Mouse (Mus musculus): ENCODE measurements around the gene Baiap2. TPM values are rescaled to one million over a fixed set of nuclear protein-coding genes. Genes with fewer than 3 reads are reported as not detected.
A peak's percentile ranks its signal among the peaks of the same experiment; 100 is the strongest.

The Baiap2 gene
- polyA plus RNA-seq, 1 experiment from 2014 or later: 11.5 TPM

- H3K36me3 ChIP-seq (ENCODE audit: control insufficient read depth, insufficient read depth, low read length): no peaks in the 10 kb centered on the region
- no peaks in the 10 kb centered on the region for H3K9me3 ChIP-seq (ENCODE audit: control insufficient read depth, low read length)
- H3K4me3 ChIP-seq (ENCODE audit: low read depth, low read length): no peak overlapping the region
- no peak overlapping the region for H3K4me2 ChIP-seq (replicated peaks; ENCODE audit: low read depth, low read length)
- H3K27me3 ChIP-seq (ENCODE audit: control insufficient read depth, insufficient read depth, low read length): peaks cover 7% of the 10 kb centered on the region
- H3K27ac ChIP-seq (ENCODE audit: low read depth, low read length): no peak overlapping the region
- H3K4me1 ChIP-seq (replicated peaks; ENCODE audit: control insufficient read depth, insufficient read depth, low read length): peaks cover 6% of the 10 kb centered on the region; the same call in 1 of the 2 replicates
- H3K9ac ChIP-seq (ENCODE audit: low read depth, low read length): no peak overlapping the region
- DNase-seq (ENCODE audit: low spot score) (no peak), ATAC-seq (ENCODE audit: low FRiP score) (no peak)
- 79% methylated on average over 2 of the region's 2 CpGs for WGBS
Observed at GRCm38 (mm10) chr11:119936456-119936855, 6.1 kb upstream of the Baiap2 start.

GRCm38 (mm10) chr11:119937216-119937615 lies 5.3 kb upstream of the Baiap2 start:
- Histone ChIP-seq H3K9me3 (ENCODE audit: control insufficient read depth, low read length) (no peaks in the 10 kb centered on the region), H3K4me2 (replicated peaks; ENCODE audit: low read depth, low read length) (no peak overlapping the region; the same call in 1 of the 2 replicates), H3K27ac (ENCODE audit: low read depth, low read length) (no peak overlapping the region), H3K4me3 (ENCODE audit: low read depth, low read length) (no peak overlapping the region), H3K9ac (ENCODE audit: low read depth, low read length) (no peak overlapping the region), H3K27me3 (ENCODE audit: control insufficient read depth, insufficient read depth, low read length) (peaks cover 7% of the 10 kb centered on the region), H3K36me3 (ENCODE audit: control insufficient read depth, insufficient read depth, low read length) (no peaks in the 10 kb centered on the region), H3K4me1 (replicated peaks; ENCODE audit: control insufficient read depth, insufficient read depth, low read length) (peaks cover 6% of the 10 kb centered on the region; the same call in 1 of the 2 replicates)
- DNase-seq (ENCODE audit: low spot score): no peak
- no peak for ATAC-seq (ENCODE audit: low FRiP score)
- WGBS: 58% methylated on average over 12 of the region's 12 CpGs

- DNase-seq (ENCODE audit: low spot score): no peak
- 52% methylated on average over 19 of the region's 19 CpGs for WGBS
- H3K4me1 ChIP-seq (replicated peaks; ENCODE audit: control insufficient read depth, insufficient read depth, low read length): peaks cover 6% of the 10 kb centered on the region; the same call in 1 of the 2 replicates
- no peaks in the 10 kb centered on the region for H3K9me3 ChIP-seq (ENCODE audit: control insufficient read depth, low read length)
- no peak overlapping the region for H3K27ac ChIP-seq (ENCODE audit: low read depth, low read length)
- H3K4me2 ChIP-seq (replicated peaks; ENCODE audit: low read depth, low read length): no peak overlapping the region
- peaks cover 7% of the 10 kb centered on the region for H3K27me3 ChIP-seq (ENCODE audit: control insufficient read depth, insufficient read depth, low read length)
- H3K36me3 ChIP-seq (ENCODE audit: control insufficient read depth, insufficient read depth, low read length): no peaks in the 10 kb centered on the region
- no peak overlapping the region for H3K9ac ChIP-seq (ENCODE audit: low read depth, low read length)
- ATAC-seq (ENCODE audit: low FRiP score): no peak
- no peak overlapping the region for H3K4me3 ChIP-seq (ENCODE audit: low read depth, low read length)
Observed at GRCm38 (mm10) chr11:119937772-119938502, 4.6 kb upstream of the Baiap2 start.

- H3K27ac ChIP-seq (ENCODE audit: low read depth, low read length): no peak overlapping the region
- H3K4me1 ChIP-seq (replicated peaks; ENCODE audit: control insufficient read depth, insufficient read depth, low read length): peaks cover 11% of the 10 kb centered on the region; the same call in 1 of the 2 replicates
- no peak overlapping the region for H3K9ac ChIP-seq (ENCODE audit: low read depth, low read length)
Observed at GRCm38 (mm10) chr11:119939073-119939710, 3.4 kb upstream of the Baiap2 start.

GRCm38 (mm10) chr11:119939711-119940106 lies 2.9 kb upstream of the Baiap2 start:
- no peak overlapping the region for H3K27ac ChIP-seq (ENCODE audit: low read depth, low read length)
- H3K4me1 ChIP-seq (replicated peaks; ENCODE audit: control insufficient read depth, insufficient read depth, low read length): peaks cover 11% of the 10 kb centered on the region; the same call in 1 of the 2 replicates
- no peaks in the 10 kb centered on the region for H3K9me3 ChIP-seq (ENCODE audit: control insufficient read depth, low read length)
- DNase-seq (ENCODE audit: low spot score): no peak
- H3K36me3 ChIP-seq (ENCODE audit: control insufficient read depth, insufficient read depth, low read length): no peaks in the 10 kb centered on the region
- WGBS: 77% methylated on average over 4 of the region's 4 CpGs
- H3K4me2 ChIP-seq (replicated peaks; ENCODE audit: low read depth, low read length): no peak overlapping the region
- H3K27me3 ChIP-seq (ENCODE audit: control insufficient read depth, insufficient read depth, low read length): peaks cover 7% of the 10 kb centered on the region
- H3K4me3 ChIP-seq (ENCODE audit: low read depth, low read length): no peak overlapping the region
- no peak overlapping the region for H3K9ac ChIP-seq (ENCODE audit: low read depth, low read length)
- no peak for ATAC-seq (ENCODE audit: low FRiP score)

More at GRCm38 (mm10) chr11:119939073-119939710, 3.4 kb upstream of the Baiap2 start:
- WGBS: 42% methylated on average over 8 of the region's 8 CpGs
- no peak overlapping the region for H3K4me2 ChIP-seq (replicated peaks; ENCODE audit: low read depth, low read length)
- H3K4me3 ChIP-seq (ENCODE audit: low read depth, low read length): no peak overlapping the region
- no peaks in the 10 kb centered on the region for H3K9me3 ChIP-seq (ENCODE audit: control insufficient read depth, low read length)
- DNase-seq (ENCODE audit: low spot score) (no peak), ATAC-seq (ENCODE audit: low FRiP score) (no peak)
- peaks cover 7% of the 10 kb centered on the region for H3K27me3 ChIP-seq (ENCODE audit: control insufficient read depth, insufficient read depth, low read length)
- no peaks in the 10 kb centered on the region for H3K36me3 ChIP-seq (ENCODE audit: control insufficient read depth, insufficient read depth, low read length)

- peaks cover 7% of the 10 kb centered on the region for H3K27me3 ChIP-seq (ENCODE audit: control insufficient read depth, insufficient read depth, low read length)
- no peak overlapping the region for H3K4me2 ChIP-seq (replicated peaks; ENCODE audit: low read depth, low read length)
- H3K36me3 ChIP-seq (ENCODE audit: control insufficient read depth, insufficient read depth, low read length): no peaks in the 10 kb centered on the region
Observed at GRCm38 (mm10) chr11:119940142-119940541, 2.4 kb upstream of the Baiap2 start.

GRCm38 (mm10) chr11:119941794-119942193 lies 769 bp upstream of the Baiap2 start:
- Histone ChIP-seq H3K4me3 (ENCODE audit: low read depth, low read length) (peak overlapping the region; percentile 68), H3K36me3 (ENCODE audit: control insufficient read depth, insufficient read depth, low read length) (no peaks in the 10 kb centered on the region), H3K4me1 (replicated peaks; ENCODE audit: control insufficient read depth, insufficient read depth, low read length) (peaks cover 9% of the 10 kb centered on the region; the same call in 1 of the 2 replicates), H3K4me2 (replicated peaks; ENCODE audit: low read depth, low read length) (peak overlapping the region; percentile 100), H3K9ac (ENCODE audit: low read depth, low read length) (no peak overlapping the region; the same call in 1 of the 2 replicates), H3K27ac (ENCODE audit: low read depth, low read length) (0 out of 2 replicates have a peak overlapping the region, but pooled peaks have one; percentile 51), H3K27me3 (ENCODE audit: control insufficient read depth, insufficient read depth, low read length) (peaks cover 7% of the 10 kb centered on the region), H3K9me3 (ENCODE audit: control insufficient read depth, low read length) (no peaks in the 10 kb centered on the region)
- 9% methylated on average over 8 of the region's 8 CpGs for WGBS
- DNase-seq (ENCODE audit: low spot score) (no peak), ATAC-seq (ENCODE audit: low FRiP score) (no peak)

More at GRCm38 (mm10) chr11:119940142-119940541, 2.4 kb upstream of the Baiap2 start:
- H3K27ac ChIP-seq (ENCODE audit: low read depth, low read length): no peak overlapping the region
- peaks cover 11% of the 10 kb centered on the region; the same call in 1 of the 2 replicates for H3K4me1 ChIP-seq (replicated peaks; ENCODE audit: control insufficient read depth, insufficient read depth, low read length)
- H3K9ac ChIP-seq (ENCODE audit: low read depth, low read length): no peak overlapping the region
- WGBS: 63% methylated on average over 11 of the region's 11 CpGs
- ATAC-seq (ENCODE audit: low FRiP score): no peak
- no peak for DNase-seq (ENCODE audit: low spot score)
- no peak overlapping the region for H3K4me3 ChIP-seq (ENCODE audit: low read depth, low read length)
- H3K9me3 ChIP-seq (ENCODE audit: control insufficient read depth, low read length): no peaks in the 10 kb centered on the region

GRCm38 (mm10) chr11:119942201-119942726 lies 299 bp upstream of the Baiap2 start:
- no peak for DNase-seq (ENCODE audit: low spot score)
- Histone ChIP-seq H3K4me3 (ENCODE audit: low read depth, low read length) (peak overlapping the region; percentile 68), H3K36me3 (ENCODE audit: control insufficient read depth, insufficient read depth, low read length) (no peaks in the 10 kb centered on the region), H3K4me2 (replicated peaks; ENCODE audit: low read depth, low read length) (peak overlapping the region; percentile 100), H3K9ac (ENCODE audit: low read depth, low read length) (peak overlapping the region; percentile 53), H3K27me3 (ENCODE audit: control insufficient read depth, insufficient read depth, low read length) (peaks cover 7% of the 10 kb centered on the region), H3K4me1 (replicated peaks; ENCODE audit: control insufficient read depth, insufficient read depth, low read length) (peaks cover 9% of the 10 kb centered on the region; the same call in 1 of the 2 replicates), H3K9me3 (ENCODE audit: control insufficient read depth, low read length) (no peaks in the 10 kb centered on the region), H3K27ac (ENCODE audit: low read depth, low read length) (0 out of 2 replicates have a peak overlapping the region, but pooled peaks have one; percentile 51)
- under 1% methylated on average over 37 of the region's 43 CpGs for WGBS
- peak; percentile 75 for ATAC-seq (ENCODE audit: low FRiP score)
